Mouse (Mus musculus): ENCODE results near the gene Eln. TPM values are rescaled to one million over a fixed set of nuclear protein-coding genes. Genes with fewer than 3 reads are reported as not detected.

Eln gene
- total RNA-seq (2021), result 10 to 100 TPM; 26.0 to 26.7 TPM
- long read RNA-seq, experiment 1, partial matches to known transcripts, result 1 of 1 reads
- long read RNA-seq, experiment 1, other reads (novel, unspliced or antisense), result 0 of 1 reads
- long read RNA-seq, experiment 2, partial matches to known transcripts, result 6 of 6 reads
- long read RNA-seq, experiment 2, other reads (novel, unspliced or antisense), result 0 of 6 reads

DNA sequence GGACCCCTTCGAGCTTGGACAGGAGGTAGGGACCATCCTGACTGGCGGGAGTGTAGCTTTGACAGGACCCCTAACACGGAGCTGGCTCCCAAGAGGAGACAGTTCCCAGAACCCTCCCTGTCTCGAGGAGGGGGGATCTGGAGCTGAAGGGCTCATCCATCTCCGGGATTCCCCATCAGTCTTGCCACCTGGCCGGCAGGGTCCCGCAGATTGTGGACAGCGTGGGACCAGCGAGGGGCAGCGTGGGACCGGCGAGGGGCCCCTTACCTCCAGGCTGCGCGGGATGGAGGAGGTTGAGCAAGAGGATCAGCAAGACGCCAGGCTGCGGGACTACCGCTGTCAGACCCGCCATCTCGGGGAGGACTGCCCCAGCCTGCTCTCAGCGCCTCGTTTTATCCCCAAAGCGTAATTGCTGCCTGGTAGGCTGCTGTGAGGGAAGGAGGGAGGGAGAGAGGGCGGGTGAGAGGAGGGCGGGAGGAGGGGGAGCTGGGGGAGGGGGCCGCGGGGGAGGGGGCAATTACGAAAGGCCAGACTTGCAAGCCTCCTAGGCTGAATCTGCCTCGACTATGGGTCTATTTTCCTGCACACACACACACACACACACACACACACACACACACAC, at the start of gene Eln:
TSS of gene Eln (minus strand) at position 434 of the 622 bp plus-strand sequence.
- peak; percentile 78 to 82 for DNase-seq

DNA sequence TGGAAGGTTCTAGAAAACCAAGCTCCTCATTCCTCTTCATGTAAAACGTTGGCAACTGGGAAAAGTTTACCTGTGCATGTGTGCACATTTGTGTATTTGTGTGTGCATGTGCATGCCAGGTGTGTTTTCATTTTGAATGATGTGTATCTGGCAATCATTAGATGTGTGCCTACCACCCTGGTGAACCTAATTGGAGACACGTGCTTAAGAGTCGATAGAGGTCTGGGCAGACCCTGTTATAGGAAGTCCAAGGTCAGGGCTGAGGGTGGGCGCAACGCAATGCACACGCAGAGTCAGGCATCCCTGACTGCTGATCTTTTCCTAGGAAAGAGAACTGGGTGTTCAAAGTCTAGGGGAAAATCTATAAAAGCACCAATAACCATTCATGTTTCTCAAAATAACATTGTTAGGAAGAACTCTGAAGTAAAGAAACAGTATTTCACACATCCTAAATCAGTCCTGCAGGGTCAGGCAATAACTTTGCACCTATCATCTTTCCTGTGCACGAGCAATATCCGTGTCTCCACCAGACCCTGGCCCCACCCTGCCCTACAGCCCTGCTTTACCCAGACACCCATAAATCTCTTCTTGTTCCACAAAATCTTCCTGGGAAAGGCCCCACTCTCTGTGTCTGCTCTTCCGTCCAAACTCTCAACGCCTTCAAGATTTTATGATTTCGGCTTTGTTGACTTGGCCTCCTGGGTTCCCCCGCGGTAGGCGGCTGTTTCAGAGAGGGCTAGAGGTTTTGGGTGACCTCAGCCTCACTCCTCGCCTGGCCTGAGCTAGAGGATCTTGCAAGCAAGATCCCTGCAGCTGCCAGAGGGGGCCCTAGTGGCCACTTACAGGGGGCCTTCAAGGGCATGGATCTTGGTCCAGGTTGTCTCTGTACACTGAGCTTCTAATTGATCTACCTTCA, 43.2 kb upstream of the Eln start:
- no peak for DNase-seq

DNA sequence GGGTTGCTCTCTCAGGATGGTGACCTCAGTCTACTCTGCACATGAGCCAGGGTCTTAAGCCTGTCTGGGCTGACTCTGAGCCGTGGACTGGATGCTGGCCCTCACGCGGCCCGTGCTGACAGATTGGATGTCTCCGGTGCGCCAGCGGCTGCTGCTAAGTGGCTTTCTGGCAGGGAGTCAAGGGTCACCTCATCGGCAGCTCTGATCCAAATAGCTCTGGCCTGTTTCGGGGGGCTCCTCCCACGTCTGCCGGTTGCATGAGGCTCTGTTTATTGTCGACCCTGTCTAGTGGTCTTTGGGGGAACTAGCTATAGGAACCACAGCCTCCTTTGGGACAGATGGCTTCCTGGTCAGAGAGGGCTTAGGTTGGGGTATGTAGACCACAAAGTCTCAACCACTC, 41.1 kb upstream of the Eln start:
- peak; percentile 60 to 63 for DNase-seq

DNA sequence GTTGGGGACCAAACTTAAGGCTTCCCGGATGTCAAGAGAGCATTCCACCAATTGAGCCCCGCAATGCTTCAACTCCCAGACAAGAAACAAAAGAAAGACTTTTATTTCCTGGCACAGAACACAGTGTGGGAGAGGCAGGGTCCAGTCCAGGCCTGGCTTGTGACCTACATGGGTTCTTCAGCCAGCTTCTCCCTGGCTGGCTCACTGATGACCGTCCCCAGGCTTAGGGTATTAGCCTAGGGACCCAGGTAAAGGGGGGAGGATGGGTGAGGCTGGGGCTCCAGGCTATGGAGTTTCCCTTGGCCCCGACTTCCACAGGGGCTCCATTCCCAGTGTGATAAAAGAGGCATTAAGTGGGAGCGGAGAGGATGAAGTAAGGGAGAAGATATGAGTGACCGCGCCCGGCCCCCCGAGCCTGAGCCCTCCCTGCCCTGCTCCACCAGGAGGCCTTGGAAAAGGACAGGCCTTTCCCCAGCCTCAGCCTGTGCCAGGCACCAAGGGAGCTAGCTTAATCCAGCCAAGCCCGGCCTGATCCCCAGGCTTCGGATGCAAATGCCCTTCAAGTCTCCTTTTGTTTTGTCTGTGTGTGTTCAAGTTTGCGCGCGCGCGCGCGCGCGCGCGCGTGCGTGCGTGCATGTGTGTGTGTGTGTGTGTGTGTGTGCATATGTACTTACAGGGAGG, 38.7 kb upstream of the Eln start:
- peak; percentile 26 to 56 for DNase-seq

DNA sequence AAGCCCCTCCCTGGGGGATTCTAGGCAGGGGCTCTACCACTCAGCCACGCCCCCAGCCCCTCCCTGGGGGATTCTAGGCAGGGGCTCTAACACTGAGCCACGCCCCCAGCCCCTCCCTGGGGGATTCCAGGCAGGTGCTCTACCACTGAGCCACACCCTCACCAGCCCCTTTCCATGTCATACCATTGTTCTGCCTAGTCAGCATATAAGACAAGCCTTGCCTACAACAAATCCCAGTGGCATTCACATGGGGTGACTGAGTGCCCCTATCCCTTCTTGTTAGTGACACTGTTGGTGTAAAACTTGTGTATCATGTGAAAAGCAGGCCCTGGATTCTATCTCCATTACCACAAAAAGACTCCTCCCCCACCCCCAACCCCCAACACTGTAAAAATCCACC, 36.7 kb upstream of the Eln start:
- no peak for DNase-seq

DNA sequence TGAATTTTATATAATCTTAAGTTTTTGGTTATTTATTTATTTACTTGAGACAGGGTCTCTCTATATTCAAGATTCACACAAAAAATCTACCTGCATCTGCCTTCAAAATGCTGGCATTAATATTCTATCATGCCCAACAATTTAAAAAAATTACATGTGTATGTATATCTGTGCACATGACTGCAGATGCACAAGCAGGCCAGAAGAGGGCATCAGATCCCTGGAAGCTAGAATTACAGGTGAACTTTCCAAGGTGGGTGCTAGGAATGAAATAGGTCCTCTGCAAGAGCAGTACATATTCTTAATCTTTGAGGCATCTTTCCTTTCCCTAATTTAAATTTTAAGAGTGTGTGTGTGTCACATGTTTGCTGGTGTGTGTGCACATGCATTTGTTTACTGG, 33.8 kb upstream of the Eln start:
- no peak for DNase-seq

DNA sequence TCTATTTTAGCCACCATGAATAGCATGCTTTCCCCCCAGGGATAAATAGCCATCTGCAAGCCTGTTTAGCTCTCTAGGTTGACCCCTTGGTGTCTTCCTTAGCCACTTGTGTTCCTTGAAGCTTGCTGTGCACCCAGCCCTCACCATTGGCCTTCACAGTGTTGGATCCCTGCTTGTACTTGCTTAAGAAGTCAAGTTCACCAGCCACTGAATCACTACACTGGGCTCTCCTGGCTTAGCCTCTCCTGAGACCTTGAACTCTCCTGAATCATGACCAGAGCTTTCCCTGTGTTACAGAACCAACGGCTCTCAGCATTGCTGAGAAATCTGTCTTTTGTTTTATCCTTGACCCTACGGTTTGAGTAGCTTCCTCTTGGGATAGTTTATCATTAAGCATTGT, 33.0 kb upstream of the Eln start:
- no peak for DNase-seq

DNA sequence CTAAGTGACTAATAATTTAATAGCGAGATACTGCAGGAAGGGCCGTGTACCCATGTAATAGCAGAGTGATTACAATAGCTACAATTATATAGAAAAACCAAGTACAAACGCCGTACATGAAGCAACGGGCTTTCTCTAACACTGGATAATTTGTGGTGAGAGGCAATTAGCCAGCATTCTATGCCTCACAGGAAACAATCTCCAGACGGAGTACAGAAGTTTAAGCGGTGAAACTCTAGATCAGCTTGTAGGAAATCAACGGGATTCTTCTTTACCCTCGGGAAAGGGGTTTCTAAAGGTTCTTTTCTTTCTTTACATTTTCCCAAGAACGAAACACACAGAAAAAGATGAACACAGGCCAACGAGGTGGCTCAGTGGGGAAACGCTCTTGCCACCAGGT, 29.4 kb upstream of the Eln start:
- DNase-seq, result no peak

DNA sequence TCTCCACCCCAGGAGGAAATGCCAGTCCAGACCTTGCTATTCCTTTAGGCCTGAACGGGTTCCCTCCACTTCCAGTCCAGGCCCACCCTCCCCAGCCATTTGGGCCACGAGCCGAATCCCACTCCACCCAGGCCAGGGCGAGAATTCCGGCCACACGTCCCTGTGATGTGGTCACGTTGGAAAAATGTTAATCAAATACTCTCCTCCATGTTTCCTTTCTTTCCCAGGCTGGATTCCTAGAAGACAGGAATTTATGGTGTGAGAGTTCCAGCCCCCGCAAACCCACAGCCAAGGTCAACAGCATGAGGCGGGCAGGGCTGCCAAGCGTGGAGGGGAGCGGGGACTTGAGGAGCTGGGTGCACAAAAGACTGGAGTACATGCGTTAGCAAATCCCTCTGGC, 25.4 kb upstream of the Eln start:
- DNase-seq, result peak; percentile 62 to 72

DNA sequence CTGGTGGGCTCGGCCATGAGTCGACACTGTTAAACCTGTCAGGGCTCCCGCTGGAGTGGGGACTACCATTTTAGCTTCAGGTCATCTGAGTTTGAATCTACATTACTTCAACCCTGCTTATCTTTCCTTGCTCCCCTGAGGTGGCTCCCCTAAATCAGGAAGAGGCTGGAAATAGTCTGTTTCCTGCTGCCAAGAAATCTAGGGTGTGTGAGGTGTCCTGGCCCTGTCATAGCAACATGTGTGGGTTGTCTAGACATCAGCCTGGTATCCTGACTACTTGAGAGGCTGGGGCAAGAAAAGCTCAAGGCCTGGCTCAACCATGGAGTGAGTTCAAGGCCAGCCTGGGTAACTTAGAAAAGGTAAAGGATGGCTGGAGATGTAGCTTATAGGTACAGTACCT, 24.6 kb upstream of the Eln start:
- DNase-seq, result peak in 1 of 2 experiments; percentile 20

DNA sequence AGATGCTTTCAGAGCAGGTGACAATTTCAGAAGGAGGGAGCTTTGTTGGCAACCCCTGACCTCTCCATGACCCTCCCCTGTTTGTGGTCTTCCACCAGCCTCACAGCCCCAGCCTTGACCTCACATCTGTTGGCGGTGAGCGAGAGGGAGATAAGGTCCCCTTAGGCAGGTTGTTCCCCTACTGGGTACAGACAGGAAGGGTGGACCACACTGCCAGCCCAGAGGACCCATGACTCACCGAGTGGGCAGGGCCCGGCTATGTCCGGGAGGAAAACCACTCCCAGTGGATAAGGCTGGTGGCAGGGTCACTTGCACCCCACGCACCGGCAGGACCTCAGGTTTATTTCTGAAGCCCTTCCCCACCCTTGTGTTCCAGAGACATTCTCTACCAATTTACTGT, 22.1 kb upstream of the Eln start:
- peak in 1 of 2 experiments; percentile 60 for DNase-seq

DNA sequence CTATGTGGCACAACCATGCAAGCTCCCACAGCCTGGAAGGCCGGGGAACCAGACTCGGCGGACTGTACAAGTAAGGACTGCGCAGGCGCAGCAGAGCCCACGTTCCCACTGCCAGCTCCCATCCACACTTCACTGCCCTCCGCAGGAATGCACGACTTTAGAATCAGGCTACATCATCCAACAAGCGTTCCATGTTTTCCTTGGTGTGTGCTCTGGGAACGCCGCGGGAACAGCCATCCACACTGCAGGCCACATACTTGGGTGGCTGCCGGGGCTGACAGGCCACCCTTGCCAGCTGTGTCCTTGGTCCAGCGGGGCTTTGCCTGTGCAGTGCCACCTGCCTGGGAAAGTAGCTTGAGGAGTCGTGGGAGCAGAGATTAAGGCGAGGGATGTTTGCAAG, 18.3 kb upstream of the Eln start:
- DNase-seq, result peak; percentile 42 to 61

DNA sequence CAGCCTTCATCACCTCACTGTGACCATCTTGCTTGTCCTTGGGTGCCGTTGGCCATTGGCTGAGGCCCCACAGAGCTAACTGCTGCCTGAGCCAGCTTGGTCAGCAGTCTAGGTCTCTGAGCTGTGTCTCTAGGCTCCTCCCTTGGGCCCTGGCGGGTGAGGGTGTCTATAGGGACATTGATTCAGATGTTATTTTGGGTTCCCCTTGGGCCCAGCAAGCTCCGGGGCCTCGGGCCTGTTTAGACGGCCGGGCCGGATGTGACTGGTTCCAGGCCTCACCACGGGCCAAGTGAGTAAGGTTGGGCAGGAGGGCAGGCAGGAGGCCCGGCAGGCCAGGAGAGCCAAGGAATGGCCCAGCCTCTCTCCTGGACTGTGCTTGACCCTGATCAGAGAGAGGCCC, 16.2 kb upstream of the Eln start:
- peak; percentile 63 to 80 for DNase-seq

DNA sequence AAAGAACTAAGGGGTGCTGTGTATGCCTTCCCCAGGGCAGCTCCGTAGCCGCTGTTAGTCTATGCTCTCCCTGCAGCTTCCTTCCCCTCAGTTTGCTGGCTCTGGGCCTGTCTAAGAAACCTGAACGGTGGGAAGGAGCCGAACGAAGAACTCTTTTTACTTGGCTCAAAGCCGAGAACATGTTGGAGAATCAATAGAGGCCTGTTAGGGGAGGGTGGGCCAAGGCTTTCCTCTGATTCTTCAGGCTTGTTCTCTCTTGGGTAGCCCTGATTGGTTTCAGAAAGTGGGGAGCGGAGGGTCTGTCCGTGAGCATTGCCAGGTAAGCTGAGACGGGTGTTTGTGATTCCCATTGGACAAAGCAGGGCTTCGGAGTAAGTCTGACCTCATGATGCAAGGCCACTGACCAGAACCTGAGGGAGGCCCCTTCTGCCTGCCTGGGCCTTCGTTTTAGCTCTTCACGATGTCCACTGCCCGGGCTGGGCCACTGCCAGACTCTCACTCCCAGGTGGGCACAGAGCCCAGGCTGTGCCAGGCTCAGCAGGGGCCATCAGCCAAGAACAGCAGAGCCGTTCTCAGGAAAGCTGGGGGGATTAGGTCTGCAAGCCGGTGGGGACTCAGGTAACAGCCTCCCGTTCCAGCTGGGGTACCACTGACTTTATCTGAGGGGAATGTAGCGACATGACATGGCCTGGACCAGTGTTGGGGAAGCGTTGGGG, 14.4 kb upstream of the Eln start:
- peak; percentile 76 to 79 for DNase-seq

DNA sequence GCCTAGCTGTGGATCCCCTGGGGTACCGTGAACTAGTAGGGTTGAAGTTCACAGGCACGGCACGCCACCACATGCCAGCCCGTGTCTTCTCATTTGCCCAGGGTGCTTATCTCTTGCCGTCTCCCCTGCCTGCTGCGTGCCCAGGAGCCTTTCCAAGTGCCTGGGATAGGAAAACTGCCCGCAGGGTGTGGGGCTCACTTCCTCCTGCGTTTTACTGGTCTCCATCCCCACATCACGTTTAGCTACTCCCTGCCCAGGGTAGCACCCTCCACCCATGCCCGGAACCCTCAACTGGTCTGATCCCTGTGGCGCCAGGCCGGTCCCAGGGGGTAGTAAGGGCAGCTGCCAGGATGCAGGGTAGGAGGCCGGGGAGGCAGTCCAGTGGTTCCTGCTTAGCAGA, 8.9 kb upstream of the Eln start:
- DNase-seq, result no peak

DNA sequence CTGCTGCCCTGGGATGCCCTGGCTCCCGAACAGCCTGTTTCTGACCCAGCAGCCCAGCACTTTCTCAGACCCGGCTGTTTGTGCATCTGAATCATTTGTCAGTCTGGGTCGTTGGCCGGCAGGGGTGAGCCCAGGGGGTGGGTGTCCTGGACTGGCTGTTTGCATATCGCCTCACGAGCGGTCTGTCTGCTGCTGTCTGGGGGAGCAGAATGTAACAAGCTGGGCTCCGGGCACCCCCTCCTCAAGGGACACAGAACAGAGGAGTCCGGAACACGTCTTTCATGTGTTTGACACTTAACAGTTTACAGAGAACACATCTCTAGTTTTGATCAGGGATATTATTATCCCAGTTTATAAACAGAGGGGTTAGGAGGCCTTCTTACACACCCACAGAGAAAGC, 7.0 kb upstream of the Eln start:
- no peak for DNase-seq

DNA sequence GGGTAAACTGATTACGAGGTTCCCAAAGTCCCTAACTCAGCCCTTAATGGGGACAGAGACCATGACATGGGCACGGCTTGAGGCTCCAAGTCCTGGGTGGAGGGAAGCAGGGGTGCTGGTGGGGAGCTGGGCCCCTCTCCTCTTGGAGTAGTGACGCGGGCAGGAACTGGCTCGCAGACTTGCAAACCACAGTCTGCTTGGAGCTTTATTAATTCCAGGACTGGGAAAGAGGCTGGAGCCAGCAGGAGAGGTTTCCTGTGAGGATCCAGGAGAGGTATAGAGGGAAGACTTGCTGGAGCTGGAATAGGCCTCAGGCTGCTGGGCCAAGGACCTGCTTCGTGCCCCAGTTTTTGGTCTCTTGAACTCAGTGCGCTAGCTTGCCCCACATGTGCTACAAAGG, 3.3 kb upstream of the Eln start:
- DNase-seq, result no peak

DNA sequence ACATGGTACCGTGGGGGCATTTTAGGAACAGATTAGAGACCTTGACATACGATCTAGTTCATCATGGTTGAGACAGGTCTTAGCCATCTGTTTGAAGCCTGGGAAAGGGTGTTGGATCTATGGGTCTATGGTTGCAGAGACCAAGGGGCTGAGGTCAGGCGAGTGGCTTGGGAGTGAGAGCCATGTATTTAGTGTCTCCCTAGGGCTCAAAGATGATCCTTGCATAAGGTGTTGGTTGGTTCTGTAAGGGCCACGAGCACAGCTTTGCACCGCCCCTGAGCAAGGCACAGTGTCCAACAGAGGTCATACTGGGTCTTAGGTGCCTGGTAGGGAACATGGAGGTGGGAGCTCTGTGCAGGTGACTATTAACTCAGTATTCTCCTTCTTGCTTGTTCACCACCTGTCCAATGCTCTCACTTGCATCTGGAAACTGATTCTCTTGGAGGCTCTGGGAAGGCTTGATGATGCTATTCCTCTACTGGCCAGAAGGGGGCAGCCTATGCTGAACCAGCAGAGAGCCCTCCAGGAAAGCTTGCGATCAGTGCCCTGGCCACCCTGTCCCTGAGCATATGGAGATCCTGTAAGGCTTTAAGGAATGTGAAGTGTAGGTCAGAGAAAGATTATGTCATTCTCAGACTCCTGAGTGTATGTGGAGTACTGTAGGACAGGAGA, 960 bp upstream of the Eln start:
- peak; percentile 82 to 84 for DNase-seq

DNA sequence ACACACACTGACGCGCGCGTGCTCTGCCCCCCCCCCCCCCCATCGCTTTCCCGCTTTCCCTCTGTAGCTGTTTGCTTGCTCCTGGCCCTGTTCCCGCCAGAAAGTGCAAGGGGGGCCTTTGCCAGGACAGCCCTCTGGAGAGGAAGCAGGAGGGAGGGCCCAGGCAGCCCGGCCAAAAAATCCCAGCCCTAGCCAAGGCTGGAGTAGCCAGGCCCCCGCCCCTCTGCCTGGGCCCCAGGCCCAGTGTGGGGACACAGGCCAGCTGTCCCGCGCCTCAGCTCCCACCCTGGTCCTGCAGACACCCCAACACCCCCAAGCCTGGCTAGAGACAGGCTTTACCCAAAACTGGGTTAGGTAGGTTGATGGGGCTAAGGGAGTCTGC, 380 bp upstream of the Eln start:
- DNase-seq, result peak; percentile 93 to 97

DNA sequence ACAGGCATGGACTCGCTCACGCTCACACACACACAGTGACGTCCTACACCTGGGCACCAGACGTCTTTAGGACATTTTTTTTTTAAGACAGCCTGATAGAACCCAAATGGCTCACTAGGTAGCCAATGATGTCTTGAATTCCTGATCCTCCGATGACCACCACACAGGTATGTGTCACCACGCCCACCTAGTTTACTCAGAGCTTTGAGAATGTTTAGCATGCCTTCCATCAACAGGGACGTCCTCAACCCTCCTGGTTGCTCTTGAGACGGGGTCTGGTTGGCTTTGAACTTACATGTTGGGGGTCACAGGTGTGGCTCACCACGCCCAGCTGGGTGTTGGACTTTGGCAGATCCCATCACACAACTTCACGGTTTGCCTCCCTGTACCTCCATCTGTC, 922 bp downstream of the Eln start:
- no peak for DNase-seq

DNA sequence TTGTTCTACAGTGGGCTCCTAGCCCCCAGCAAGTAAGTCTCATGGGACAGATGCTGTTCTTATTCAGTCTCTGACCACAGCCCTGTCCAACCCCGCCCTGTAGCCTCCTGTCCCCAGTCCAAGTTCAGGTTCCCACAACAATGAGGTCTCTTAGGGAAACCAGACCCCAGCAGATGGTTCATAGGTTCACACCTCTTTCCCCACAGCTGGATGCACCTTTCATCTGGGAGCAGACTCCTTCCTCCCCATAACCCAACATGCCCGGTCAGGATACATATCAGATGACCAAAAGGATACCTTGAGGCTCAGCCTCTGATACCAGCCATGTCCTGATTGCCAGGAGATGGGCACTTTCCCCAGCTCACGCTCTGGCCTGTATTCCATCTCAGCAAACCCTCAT, 1.3 kb downstream of the Eln start:
- DNase-seq, result peak; percentile 44 to 47

DNA sequence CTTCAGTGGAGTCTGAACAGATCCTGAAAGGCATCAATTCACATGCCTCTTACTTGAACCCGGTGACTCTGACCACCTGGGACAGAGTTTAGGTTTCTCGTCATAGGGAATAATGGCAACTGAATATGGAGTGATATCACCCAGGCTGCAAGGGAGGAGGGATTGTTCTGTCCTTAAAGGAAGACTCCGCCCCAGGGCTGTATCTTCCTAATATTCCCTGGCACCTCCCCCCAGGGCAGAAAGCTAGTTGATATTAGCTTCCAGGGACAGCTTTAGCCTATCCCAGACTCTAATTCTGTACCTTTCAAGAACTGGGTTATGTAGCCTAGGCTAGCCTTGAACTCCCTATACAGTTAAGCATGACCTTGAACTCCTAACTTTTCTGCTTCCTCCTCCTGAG, 2.1 kb downstream of the Eln start:
- peak in 1 of 2 experiments; percentile 40 for DNase-seq

Data from heart, adult 18-20 months (tissue).